Mouse (Mus musculus): Measurements from ENCODE around the gene Itsn1. TPM values are rescaled to one million over a fixed set of nuclear protein-coding genes. Genes with fewer than 3 reads are reported as not detected.

The Itsn1 gene
- total RNA-seq, 2 experiments from 2014 or later = 31.7 to 52.0 TPM

DNA sequence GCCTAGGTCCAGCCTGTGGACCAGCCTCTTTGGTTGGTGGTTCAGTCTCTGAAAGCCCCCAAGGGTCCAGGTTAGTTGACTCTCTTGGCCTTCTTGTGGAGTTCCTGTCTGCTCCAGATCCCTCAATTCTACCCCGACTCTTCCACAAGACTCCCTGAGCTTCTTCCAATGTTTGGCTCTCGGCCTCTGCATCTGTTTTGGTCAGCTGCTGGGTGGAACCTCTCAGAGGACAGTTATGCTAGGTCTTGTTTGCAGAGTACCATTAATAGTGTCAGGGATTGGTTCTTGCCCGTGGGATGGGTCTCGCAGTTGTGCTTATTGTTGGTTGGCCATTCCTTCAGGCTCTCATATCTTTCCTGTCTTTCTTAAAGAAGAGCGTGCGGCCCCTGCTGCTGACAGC lies 39.5 kb downstream of the Itsn1 start:
- DNase-seq = no peak

- DNase-seq = no peak
These were observed 40.8 kb downstream of the Itsn1 start for GRCm38 (mm10) chr16:91769911-91770310.

- no peak for DNase-seq
These were observed 41.6 kb downstream of the Itsn1 start for GRCm38 (mm10) chr16:91770662-91771061.

- no peak for DNase-seq
These were observed 42.3 kb downstream of the Itsn1 start for GRCm38 (mm10) chr16:91771334-91771733.

DNA sequence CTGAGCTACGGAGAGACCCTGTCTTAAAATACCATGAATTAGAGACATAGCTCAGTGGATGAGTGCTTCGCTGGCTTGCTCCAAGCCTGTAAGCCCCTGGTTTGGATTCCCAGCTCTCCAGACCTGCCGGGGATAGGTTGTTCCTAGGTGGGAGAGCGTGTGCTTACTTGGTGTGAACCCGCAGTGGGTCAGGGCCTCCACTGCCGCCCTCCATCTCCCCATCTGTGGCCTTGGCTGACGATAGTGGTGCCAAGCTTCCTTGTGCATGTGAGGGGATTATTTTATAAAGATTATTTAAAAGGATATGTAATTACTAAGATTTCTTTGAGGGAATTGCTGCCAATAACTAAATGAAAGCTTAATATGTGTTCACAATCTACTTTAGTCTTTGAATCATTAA lies 43.5 kb downstream of the Itsn1 start:
- no peak for DNase-seq

GRCm38 (mm10) chr16:91779576-91779975 lies 50.5 kb downstream of the Itsn1 start:
- no peak for DNase-seq

DNA sequence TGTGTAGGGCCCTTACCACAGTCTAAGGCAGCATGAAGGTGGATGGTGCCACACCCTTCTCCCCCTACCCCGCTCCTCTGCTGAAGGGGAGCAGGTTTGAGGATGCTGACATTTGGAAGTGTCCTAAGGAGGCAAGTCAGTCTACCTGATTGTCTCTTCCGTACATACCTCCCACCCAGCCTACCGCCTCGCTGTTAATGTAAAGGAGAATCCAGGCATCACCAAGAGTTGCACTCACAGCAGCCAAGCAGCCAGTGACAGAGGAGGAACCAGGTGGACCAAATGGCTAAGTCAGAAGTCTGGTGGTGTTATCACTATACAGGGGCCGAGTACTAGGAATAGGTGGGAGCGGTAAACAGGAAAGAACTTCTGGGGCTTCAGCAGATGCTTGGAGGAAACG lies 51.1 kb downstream of the Itsn1 start:
- no peak for DNase-seq

DNA sequence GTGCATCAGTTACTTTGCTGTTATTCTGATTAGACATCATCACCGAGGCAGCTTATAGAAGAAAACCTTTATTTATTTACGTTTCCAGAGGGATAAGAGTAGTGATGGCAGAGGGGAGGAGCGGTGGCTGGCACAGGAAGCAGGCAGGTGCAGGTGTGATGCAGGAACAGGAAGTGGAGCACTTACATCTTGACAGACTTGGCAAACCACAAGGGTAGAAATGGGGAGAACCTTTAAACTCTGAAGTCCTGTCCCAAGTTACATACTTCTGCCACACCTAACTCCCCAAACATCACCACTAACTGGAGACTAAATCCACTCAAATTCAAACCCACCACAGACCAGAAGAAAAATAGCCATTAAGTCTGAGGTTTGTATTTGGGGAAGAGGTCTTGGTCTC lies 51.7 kb downstream of the Itsn1 start:
- no peak for DNase-seq

GRCm38 (mm10) chr16:91783191-91783590 lies 54.1 kb downstream of the Itsn1 start:
- DNase-seq = no peak

DNA sequence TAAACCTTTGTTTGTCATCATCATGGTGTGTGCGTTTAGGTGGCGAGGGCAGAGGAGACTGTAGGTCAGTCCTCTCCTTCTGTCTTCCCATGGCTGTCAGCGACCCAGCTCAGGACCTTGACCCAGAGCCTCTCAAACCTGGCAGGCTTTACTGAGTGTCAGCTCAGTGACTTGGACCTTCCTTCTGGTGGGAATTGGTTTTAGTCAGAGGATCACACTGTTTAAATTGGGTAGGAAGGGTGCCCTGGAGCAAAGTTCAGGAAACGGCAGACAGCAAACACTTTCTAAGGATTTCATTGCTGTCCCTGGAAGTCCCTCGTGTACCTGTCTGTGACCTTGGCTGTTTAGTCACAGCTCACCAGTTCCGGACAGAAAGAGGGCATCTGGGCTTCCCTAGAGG lies 55.2 kb downstream of the Itsn1 start:
- DNase-seq = no peak

DNA sequence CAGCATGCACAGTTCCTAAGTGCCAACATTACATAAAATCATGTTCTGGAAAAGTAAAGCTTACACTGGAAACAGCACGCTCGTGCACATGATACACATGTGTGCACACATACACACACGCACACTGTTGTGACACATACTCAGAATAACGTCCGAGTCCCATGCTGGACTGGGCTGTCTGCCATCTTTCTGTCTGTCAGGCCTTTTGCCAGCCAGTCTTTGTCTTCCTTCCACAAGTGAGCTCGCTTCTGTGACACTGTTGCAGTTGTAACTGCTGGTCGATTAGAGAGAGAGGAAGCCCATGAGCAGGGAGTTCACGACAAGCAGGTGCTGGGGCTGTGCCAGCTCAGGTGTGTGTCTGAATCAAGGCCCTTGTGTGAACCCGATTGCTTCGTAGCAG lies 57.3 kb downstream of the Itsn1 start:
- DNase-seq = peak; percentile 79

GRCm38 (mm10) chr16:91789728-91790127 lies 60.6 kb downstream of the Itsn1 start:
- no peak for DNase-seq

- DNase-seq = peak; percentile 32
These were observed 63.6 kb downstream of the Itsn1 start for GRCm38 (mm10) chr16:91792477-91793196.

- peak; percentile 67 for DNase-seq
These were observed 64.6 kb downstream of the Itsn1 start for GRCm38 (mm10) chr16:91793507-91794278.

GRCm38 (mm10) chr16:91794306-91794705 lies 65.2 kb downstream of the Itsn1 start:
- DNase-seq = peak; percentile 54

DNA sequence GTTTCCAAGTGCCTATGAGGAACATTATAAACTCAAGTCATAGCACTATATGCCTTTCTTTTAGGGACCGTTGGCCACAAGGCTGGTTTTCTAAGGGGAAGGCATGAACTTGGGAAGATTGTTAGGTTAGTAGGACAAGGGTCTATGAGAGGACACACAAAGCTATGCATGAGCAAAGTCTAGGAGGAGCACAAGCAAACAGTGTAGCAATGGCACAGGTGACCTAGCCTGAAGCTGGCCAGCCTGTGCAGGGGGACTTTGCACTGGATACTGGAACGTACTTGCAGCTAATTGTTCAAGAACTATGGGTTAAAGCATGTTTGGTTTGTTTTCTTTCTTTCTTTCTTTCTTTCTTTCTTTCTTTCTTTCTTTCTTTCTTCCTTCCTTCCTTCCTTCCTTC lies 66.0 kb downstream of the Itsn1 start:
- DNase-seq = no peak

- no peak for DNase-seq
These were observed 66.5 kb downstream of the Itsn1 start for GRCm38 (mm10) chr16:91795606-91796005.

- DNase-seq = no peak
These were observed 72.3 kb downstream of the Itsn1 start for GRCm38 (mm10) chr16:91801426-91801825.

GRCm38 (mm10) chr16:91802461-91803062 lies 73.5 kb downstream of the Itsn1 start:
- DNase-seq = no peak

DNA sequence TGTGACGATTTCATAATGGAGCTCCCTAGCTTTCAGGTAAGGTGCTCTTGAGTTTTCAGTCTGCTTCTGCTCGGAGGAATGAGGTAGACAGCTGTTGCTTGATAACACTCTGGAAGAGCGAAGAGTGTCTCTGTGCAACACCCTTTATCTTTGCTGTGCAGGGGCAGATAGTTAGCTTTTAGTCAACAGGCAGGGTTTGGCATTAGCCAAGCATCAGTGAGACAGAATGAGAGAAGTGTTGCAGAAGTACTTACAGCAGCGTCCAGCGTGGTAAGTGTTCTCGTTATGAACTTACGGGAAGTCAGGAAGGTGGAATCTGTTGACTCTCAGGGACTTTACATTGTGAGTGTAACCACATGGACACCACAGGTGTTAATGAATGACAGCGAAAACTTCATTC lies 75.3 kb downstream of the Itsn1 start:
- DNase-seq = no peak

DNA sequence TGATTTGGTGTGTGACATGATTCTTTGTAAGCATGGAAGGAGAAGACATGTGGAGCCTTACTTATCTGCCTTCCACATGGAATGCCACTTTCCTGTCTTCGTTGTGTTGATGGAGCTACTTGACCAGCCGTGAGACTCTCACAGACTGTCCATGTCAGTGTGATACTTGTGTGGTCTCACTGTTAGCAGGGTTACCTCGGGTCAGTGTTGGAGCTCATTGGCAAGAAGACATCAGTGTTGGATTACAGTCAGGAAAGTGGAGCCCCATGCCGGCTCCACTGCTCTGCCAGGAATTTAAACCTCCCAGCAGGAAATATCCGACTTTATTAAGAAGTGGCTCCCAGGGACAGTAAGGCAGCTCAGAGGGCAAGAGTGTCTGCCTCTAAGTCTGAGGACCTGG lies 75.8 kb downstream of the Itsn1 start:
- no peak for DNase-seq

GRCm38 (mm10) chr16:91810235-91810634 lies 81.2 kb downstream of the Itsn1 start:
- no peak for DNase-seq

DNA sequence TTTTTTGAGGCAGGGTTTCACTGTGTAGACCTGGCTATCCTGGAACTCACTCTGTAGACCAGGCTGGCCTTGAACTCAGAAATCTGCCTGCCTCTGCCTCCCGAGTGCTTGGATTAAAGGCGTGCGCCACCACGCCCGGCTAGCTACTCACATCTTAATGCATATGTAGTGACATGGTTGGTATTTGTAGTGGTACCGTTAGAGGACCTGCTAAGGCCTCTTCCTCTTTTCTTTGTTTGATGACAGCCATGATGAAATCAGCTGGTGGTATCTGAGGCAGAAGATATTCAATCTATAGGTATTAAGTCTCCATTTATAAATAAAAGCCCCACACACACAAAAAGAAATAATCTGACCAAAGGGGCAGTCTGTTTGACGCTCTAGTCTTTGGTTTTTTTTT lies 82.3 kb downstream of the Itsn1 start:
- DNase-seq = no peak

Data from adrenal gland, postnatal 10 days (tissue).